Mouse (Mus musculus): ENCODE data around the gene Trib2.

Trib2 gene

DNA sequence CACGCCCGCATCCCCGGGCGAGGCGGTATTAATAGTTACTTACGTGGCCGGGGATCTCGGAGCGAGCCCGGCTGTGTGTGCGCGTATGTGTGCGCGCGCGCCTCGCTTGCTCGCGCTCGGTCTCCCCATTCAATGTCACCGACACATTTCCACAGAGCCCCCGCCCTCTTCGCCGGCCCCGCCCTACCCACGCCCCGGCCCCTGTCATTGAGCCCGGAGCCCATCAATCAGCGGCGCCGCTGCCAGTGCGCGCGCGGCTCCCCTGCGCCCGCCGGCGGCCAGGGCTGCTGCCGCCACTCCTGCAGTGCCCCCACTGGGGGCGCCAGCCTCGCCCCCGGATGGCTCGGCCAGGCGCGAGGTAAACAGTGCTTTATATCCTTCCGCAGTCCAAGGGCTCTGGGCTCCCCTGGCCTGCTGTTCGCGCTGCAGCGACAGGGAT lies at the start of gene Trib2:
TSS of gene Trib2 (minus strand) at position 183 of the 439 bp plus-strand sequence.
- in situ Hi-C loops (cut with MboI; ENCODE audit: low sequenced_read_pairs): loop anchor here (10.0 kb wide), 3 partner anchors 282 to 718 kb away; no protein-coding TSS in a partner anchor

DNA sequence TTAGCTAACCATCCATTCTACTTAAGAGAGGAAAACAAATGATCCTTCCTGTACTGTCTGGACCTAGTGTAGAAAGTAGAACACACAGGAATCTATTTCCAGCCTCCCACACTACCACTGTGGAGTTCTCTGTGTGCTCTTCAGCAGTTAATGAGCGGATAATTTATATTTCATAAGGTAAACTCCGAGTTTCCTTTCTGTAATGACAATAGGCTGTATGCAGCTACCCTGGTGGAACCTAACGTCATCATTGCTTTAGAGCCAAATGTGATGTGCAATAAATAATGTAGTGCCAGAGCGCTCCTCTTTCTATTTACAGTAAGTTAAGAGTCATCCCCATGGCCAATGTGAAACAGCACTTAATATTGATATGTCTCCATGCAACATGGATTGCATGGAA lies 41.3 kb upstream of the Trib2 start:
- in situ Hi-C loops (cut with MboI; ENCODE audit: low sequenced_read_pairs): no loop called here

DNA sequence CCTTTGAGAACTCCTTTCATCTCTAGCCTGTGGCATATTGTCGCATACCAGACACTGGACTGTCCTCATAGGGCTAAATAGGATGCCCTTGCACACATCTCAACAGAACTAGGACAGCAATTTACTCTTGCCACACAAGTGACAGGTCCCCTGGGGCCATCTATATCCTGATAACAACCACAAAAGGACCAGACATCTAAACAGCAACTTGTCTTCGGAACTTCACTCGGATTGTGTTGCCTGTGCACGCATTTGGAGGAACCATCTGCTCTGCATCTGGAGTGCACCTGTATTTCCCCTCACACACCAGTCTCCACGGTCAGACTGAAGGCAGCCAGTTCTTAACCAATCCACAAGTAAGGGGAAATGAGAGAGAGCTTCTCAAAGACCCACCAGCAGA lies 39.2 kb upstream of the Trib2 start:
- in situ Hi-C loops (cut with MboI; ENCODE audit: low sequenced_read_pairs): no loop called here

DNA sequence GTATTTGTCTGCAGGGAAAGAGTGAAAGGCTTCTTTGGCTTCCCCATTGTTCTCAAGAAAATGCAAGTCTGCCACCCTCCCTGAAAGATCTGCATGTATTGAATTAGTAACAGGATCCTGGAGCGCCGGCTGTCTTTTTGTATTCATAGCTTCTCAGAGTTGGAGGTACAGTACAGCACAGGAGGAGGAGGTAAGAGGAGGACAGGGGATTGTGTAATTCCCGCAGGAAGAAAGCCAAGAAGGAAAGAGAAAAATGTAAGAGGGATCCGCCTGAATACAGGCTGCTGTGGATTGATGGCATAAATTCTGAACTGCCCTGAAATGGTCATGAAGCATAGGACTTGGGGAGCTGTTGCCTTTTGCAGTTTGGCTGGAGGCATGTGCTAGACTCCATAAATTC lies 36.1 kb upstream of the Trib2 start:
- in situ Hi-C loops (cut with MboI; ENCODE audit: low sequenced_read_pairs): no loop called here

DNA sequence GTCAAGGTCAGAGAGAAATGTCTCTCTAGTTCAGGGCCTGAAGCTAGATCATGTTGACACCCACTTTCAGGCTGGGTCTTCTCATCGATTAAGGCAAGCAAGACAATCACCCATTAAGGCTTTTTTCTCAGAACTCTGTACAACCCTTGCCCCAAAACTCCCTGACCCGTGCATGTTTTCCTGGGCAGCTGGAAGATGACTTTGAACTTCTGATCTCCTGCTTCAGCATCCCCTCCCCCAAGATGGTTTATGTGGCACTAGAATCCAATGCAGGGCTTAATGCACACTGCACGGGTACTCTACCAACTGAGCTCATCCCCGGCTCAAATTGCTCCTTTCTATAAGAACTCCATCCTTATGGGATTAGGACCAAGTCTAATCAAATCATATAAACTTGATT lies 35.3 kb upstream of the Trib2 start:
- in situ Hi-C loops (cut with MboI; ENCODE audit: low sequenced_read_pairs): no loop called here

DNA sequence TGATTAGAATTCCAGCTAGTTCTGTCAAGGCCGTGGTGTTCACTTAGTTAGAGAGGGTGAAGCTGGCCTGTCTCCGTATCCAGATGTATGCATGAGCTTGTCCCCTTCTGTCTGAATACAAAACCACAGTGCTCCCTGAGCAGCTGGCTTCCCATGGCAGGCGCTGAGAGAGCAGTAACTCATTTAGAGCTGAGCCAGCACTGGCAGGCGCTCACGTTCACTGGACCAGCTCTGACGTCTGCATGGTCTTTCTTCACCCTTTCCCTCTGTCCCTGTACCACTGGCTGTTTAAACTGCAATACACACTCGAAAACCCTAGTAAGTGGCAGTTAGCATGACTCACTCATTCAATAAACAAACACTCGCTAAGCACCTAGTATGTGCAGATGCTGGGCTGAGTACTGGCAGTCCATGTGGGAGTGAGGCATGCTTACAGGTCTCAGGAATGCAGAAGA lies 33.7 kb upstream of the Trib2 start:
- in situ Hi-C loops (cut with MboI; ENCODE audit: low sequenced_read_pairs): no loop called here

DNA sequence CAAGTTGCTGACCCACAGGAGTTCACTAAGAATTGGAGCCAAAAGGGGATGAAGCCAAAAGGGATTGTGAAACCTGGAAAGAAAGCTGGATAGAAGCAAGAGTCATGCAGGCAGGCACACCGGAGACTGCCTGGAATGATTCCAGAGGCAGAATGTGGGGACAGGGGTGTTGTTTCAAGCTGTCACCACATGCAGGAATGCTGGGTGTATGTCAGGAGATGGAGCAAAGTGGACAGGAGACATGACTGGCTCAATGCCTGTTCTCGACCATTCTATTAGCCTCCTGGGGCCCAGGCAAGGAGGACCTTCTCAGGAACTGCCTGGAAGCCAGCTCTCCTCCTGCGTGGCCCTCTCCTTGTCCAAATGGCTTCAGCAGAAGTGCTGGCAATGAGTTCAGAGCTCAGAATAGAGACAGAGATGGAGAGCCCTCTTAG lies 33.2 kb upstream of the Trib2 start:
- in situ Hi-C loops (cut with MboI; ENCODE audit: low sequenced_read_pairs): no loop called here

DNA sequence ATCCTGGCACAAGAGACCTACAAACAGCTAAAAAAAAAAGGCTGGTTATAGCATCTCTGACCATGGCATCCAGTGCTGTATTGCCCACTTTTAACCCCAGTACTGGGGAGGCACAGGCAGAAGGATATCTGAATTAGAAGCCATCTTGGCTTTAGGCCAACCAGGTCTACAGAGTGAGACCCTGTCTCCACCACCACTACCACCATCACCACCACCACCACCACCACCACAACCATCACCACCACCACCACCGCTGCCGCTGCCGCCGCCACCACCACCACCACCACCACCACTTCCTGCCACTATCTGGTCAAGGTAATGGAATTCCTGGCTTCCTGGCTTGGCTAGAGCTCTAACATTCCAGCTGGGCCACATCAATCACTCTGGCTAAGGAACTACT lies 31.7 kb upstream of the Trib2 start:
- in situ Hi-C loops (cut with MboI; ENCODE audit: low sequenced_read_pairs): no loop called here

DNA sequence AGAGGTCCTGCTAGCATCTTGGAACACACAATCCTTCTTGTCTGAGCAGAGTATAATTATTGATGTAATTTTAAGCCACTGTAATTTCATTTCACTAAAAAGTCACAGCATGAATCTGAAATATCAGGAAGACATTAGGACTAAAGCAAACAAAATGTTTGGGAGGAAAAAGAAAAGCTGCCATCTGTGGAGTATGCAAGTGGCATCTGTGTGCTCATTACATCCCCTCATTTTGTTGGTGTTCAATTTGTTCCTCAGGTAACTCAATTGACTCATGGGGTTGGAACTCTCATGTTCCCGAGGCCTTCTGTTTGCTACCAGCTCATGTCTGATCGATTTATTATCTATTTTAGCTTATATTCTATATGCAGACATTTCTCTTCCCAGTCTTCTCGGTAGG lies 28.0 kb upstream of the Trib2 start:
- in situ Hi-C loops (cut with MboI; ENCODE audit: low sequenced_read_pairs): no loop called here

DNA sequence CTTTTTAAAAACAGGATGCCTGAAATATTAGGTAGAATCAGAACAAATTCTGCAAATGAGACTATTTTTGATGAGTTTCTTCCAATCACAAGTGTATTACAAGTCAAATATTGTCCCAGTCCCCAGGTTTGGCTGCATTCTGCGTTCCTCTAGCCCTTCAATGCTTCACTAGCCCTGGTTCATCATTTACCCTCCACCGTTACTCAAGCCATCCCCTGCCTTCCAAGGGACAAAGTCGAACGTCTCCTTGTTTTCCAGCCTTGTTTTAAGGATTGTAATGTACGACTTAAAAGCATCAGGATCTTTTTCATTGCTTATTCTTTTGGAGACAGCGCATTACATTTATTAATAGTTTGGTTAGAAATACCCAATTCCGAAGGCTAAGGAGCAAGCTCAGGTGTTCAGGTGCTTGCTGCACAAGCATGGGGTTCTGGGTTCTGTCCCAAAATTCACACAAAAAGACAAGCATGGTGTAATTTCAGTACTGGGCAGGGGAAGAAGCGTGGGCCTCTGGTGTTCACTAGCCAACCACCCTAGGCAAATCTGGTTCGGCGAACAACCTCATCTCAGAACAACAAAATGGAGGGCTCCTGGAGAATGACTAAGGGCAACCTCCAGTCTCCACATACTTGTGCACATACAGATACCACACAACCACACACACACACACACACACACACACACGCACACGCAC lies 24.3 kb upstream of the Trib2 start:
- in situ Hi-C loops (cut with MboI; ENCODE audit: low sequenced_read_pairs): no loop called here

DNA sequence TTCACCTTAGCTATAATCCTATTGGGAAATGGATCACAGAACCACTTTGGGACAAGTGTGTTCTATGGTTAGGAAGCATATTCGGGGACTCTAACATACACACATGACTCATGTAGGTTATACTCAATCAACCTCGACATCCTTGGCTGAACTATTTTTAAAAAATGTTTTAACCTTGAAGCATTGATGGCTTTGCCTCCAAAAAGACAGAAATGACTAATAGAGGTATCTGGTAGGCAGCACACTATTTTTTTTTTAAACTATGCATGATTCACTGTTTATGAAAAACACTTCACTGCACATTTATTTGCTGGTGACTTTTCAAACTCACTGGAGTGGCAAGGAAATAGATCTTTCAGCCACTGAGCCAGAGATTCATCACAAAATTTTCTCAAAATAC lies 21.5 kb upstream of the Trib2 start:
- in situ Hi-C loops (cut with MboI; ENCODE audit: low sequenced_read_pairs): no loop called here

DNA sequence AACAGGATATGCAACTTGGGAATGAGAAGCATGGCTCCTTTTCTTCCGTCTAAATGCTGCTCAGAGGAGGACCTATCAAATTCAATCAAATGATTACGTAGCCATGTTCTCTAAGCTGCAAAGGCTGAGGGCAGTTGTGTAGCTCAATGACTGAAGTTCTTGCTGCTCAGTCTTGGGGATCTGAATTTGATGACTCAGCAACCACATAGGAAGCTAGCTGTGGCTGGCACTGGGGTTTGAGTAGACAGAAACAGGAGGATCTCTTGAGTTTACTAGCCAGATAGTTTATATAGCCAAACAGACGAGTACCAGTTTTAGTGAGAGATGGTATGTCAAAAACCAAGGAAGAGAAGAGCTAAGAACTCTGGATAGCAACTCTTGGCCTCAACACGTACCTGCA lies 20.8 kb upstream of the Trib2 start:
- in situ Hi-C loops (cut with MboI; ENCODE audit: low sequenced_read_pairs): no loop called here

DNA sequence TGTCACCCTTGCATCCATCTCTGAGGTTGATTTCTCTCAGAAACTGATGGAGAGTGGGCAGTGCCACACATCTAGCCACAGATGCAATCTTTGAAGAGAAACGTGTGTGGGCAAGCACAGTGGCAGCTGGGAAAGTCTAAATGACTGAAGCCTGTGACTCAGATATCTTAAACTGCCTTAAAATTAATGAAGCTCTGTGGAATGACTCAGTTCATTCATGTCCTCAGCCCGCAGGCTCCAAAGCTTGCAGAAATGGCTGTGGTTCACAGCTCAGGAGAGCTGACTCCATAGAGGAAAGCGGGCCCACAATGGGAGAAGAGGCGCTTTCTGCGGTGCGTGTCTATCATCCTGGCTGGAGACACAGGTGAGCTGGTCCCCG lies 15.9 kb upstream of the Trib2 start:
- in situ Hi-C loops (cut with MboI; ENCODE audit: low sequenced_read_pairs): no loop called here

DNA sequence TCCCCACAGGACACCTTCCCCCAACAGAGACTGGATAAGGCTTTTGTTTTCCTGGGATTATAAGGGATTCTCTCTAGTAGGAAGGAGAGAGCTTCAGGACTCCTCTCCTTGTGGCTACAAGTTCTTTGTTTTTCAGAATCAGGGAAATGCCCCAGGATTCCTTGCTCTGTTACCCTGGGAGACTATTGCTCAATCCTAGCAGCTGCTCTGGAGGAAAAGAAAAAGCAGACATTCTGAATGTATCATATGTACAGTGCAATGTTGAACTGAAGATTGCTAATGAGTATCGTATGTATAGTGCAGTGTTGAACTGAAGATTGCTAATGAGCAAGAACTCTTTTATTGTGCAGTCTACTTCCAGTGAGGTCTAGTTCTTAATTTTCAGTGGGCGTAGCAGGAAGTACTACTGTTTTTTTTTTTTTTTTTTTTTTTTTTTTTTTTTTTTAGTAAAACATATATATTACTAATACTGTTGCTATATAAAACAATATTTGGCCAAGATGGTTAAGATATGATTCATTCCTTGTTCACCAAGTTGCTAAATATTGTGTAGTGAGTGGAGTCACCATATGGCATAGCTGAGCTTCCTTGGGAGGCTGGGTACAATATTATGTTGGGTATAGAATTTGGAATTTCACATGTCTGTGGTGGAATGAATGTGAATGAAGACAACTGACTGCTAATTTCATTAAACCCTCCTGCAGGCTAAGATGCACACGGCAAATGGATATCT lies 15.4 kb upstream of the Trib2 start:
- in situ Hi-C loops (cut with MboI; ENCODE audit: low sequenced_read_pairs): no loop called here

DNA sequence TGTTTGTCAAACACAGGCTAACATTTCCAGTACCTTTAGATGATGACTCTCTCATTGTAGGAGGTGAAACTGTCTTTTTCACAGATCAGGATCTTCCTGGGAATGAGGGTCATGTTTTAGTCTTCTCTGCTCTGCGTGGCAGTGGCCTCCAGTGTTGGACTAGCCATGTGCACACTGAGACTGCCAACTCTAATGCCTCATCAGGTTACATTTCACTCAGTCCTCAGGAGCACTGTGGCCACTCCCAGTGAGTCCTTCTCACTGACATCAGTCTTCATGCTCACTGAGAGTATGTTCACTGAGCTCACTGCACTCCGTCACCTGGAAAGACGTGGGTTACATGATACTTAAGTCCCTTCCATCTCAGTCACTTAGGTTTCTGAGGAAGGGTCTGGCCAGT lies 14.0 kb upstream of the Trib2 start:
- in situ Hi-C loops (cut with MboI; ENCODE audit: low sequenced_read_pairs): no loop called here

DNA sequence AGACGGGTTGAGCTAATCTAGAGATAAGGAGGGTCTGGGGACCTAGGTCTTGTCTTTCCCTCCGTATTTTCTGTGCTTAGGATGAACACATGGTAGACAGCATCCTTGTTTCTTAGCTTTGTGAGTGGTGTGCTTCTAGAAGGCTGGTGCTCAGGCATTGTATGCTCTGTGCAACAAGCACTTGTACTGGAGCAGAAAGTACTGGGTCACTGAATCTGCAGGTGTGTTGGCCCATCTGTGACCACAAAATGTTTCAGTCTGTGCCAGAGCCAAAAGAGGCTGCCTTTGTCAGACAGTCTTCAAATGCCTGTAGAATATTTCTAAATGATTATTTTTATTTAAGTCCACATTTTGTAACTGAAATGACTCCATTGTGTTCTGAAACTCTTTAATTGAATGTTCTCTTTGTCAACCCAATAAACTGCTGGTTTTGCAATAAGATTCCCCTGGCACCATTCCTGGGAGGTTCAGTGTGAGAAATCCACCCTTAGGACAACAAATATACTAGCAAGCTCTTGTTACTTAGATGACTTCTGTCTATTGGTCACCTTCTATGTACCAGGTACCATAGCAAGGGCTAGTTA lies 12.2 kb upstream of the Trib2 start:
- in situ Hi-C loops (cut with MboI; ENCODE audit: low sequenced_read_pairs): no loop called here

DNA sequence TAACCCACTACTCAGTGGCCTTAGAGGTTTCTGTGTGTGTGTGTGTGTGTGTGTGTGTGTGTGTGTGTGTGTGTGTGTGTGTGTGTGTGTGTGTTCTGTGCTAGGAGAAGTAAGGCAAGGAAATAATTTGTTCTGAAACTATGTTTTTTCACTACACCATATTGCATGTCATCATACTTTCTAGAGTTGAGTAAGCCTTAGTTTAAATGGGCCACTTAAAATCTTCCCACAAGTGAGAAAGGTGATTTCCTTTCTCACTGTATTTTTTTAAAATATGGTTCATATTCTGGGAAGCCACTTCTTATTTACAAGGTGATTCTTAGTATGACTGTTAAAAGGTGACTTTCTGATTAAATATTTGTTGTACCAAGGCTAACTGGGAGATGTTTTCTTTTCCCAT lies 4.3 kb upstream of the Trib2 start:
- in situ Hi-C loops (cut with MboI; ENCODE audit: low sequenced_read_pairs): no loop called here

DNA sequence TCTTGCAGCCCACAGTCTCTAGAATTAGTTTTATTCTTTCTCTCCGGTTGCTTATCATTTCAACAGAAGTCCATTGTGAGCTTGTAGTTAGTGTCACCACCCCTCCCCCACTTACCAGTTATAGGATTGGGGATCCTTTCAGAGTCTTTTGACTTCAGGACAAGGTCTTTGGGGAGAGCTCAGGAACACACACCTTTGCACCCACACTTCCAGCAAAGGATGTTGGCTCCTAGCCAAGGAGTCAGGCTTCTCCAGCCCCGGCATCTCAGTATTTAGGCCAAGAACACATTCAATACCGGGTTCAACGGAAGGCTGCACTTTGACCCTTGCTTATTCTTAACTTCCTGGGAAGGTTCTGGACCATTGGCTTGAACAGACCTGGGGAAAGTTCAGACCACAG lies 643 bp upstream of the Trib2 start:
- in situ Hi-C loops (cut with MboI; ENCODE audit: low sequenced_read_pairs): loop anchor here (10.0 kb wide), 3 partner anchors 283 to 717 kb away; no protein-coding TSS in a partner anchor

DNA sequence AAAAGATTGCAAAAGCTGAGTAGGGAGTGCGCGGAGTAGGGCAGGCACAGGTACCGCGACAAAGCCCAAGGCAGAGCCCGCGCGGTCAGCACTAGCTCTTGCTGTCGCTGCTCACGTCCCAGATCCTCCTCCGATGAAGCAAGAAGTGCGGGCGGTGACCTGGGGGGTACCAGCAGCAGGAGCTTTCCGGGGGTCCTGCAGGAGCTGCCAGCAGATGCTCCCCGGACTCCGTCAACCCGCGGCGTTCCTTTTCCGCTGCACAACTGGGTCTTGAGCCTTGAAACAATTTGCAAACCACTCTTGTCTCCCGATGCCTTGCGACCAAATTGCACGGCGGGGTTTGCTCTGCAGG lies 492 bp downstream of the Trib2 start:
- in situ Hi-C loops (cut with MboI; ENCODE audit: low sequenced_read_pairs): loop anchor here (10.0 kb wide), 3 partner anchors 281 to 719 kb away; no protein-coding TSS in a partner anchor

DNA sequence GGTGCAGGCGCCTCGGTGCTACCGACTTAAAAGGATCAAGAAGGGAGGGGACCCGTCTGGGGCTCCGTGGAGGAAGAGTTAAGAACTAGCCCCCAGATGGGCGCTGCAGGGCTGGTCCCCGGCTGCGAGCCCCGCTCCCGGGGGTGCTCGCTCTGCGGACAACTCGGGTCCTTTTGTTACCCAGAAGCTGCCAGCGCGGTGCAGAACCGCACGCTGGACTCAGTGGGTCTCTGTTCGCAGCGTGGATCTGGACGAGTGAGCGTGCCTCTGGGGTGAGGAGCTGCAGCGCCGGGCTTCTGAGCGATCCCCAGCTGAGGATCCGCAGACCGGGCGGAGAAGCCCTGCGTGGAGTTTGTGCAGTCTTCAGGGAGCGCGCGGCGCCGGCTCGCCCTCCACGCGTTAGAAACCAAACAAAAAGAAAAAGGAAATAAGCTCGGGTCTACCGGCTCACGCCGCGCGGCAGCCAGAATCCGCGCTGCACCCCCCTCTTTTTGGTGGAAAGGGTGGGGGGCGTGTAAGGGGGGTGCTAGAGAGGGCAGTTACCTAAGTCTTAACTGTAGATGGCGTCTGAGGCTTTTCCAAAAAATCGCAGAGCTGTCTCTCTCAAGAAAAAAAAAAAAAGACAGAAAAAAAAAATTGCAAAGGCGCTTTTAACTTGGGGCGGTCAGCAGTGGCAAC lies 1.0 kb downstream of the Trib2 start:
- in situ Hi-C loops (cut with MboI; ENCODE audit: low sequenced_read_pairs): loop anchor here (10.0 kb wide), 3 partner anchors 281 to 719 kb away; no protein-coding TSS in a partner anchor

DNA sequence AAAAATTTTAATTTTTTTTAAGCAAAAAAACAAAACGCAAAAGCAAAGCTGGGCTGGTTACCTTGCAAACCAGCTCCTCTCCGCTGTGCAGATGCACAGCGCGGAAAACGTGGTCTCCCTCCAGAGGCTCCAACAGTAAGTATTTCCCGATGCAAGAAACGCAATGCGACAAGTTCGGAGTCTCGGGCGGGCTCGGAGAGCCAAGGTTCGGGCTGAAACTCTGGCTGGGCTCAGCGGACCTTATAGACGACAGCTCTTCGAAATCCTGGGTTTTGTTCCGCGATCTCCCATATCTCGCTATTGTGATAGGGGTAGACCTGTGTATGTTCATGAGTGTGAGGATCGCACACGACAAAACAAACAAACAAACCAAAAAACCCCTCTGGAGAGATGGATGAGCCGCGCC lies 1.5 kb downstream of the Trib2 start:
- in situ Hi-C loops (cut with MboI; ENCODE audit: low sequenced_read_pairs): loop anchor here (10.0 kb wide), 3 partner anchors 280 to 720 kb away; no protein-coding TSS in a partner anchor
